21 mouse cellular contexts compared by ENCODE assay signal in genomic region chr11:119824072-119824649, GRCm38 (mm10).
DNase-seq lines count a peak whose midpoint lies in the region; ATAC-seq and TF ChIP-seq lines count a peak whose summit lies in the region.
"Had no signal": no experiment of that assay in that cellular context is flagged by ENCODE, and none has a peak within 500 bp of the region (broad histone marks: within the 10 kb centered on the region; RNA-seq: fewer than 3 reads in every experiment).

No protein-coding gene starts in this region.

- peak overlapping the region; percentile 51 for H3K27ac ChIP-seq in forebrain, embryonic 15.5 days (replicated peaks)
- no peak overlapping the region for H3K27ac ChIP-seq in forebrain, embryonic 12.5 days
- peak overlapping the region; percentile 63 for H3K27ac ChIP-seq in bone marrow macrophage, adult 2 months (ENCODE audit: insufficient read depth, low read depth, low read length)
- H3K27ac ChIP-seq: embryonic facial prominence, embryonic 15.5 days; heart, embryonic 10.5 days; hindbrain, embryonic 13.5 days; intestine, embryonic 15.5 days; kidney, embryonic 15.5 days; liver, embryonic 15.5 days had no signal

- no peak for TF ChIP-seq CTCF in bone marrow macrophage, adult 2 months (IDR thresholded peaks at IDR 0.05; ENCODE audit: low read depth, low read length)

- 64% methylated on average over 6 of the region's 6 CpGs for whole genome bisulfite sequencing in forebrain, embryonic 15.5 days
- 89% methylated on average over 6 of the region's 6 CpGs for WGBS in forebrain, embryonic 12.5 days

- peaks cover 2% of the 10 kb centered on the region; the same call in 1 of the 2 replicates for H3K36me3 ChIP-seq in forebrain, embryonic 15.5 days
- H3K36me3 ChIP-seq in forebrain, embryonic 12.5 days (replicated peaks): peaks cover 38% of the 10 kb centered on the region

- DNase-seq in cerebellum, adult 18-20 months: peak; percentile 87 to 91
- peak; percentile 86 for DNase-seq in cerebellum, postnatal 36 days
- no peak for DNase-seq in urinary bladder, postnatal 36 days (ENCODE audit: low spot score in 2 of 2)
- DNase-seq in ovary, postnatal 14 days (ENCODE audit: low spot score): no peak
- no peak for DNase-seq in heart, adult 18-20 months
- DNase-seq: adrenal gland, adult 8-10 months; embryo, embryonic 11 days; gastrocnemius, postnatal 25 days; heart, postnatal 10 days; thymus, postnatal 4 days had no signal

- H3K4me1 ChIP-seq in forebrain, embryonic 15.5 days: peaks cover 13% of the 10 kb centered on the region; the same call in 1 of the 2 replicates
- 0 out of 2 replicates have a peak, but pooled peaks cover under 1% of the 10 kb centered on the region for H3K4me1 ChIP-seq in forebrain, embryonic 12.5 days
- H3K4me1 ChIP-seq in bone marrow macrophage, adult 2 months (ENCODE audit: control insufficient read depth, insufficient read depth, low read length): peaks cover 34% of the 10 kb centered on the region
- H3K4me1 ChIP-seq: embryonic facial prominence, embryonic 15.5 days; heart, embryonic 10.5 days; intestine, embryonic 15.5 days; kidney, embryonic 15.5 days had no signal

- no peak overlapping the region for H3K9ac ChIP-seq in forebrain, embryonic 15.5 days (replicated peaks)
- no peak overlapping the region for H3K9ac ChIP-seq in forebrain, embryonic 12.5 days
- H3K9ac ChIP-seq: embryonic facial prominence, embryonic 15.5 days; hindbrain, embryonic 13.5 days; intestine, embryonic 15.5 days; kidney, embryonic 15.5 days; liver, embryonic 15.5 days had no signal

- TF ChIP-seq POLR2A in bone marrow macrophage, adult 2 months (IDR thresholded peaks at IDR 0.05; ENCODE audit: borderline replicate concordance, low read depth, low read length): no peak

- no peak overlapping the region for H3K4me3 ChIP-seq in forebrain, embryonic 15.5 days
- no peak overlapping the region for H3K4me3 ChIP-seq in forebrain, embryonic 12.5 days (replicated peaks)
- H3K4me3 ChIP-seq in bone marrow macrophage, adult 2 months (ENCODE audit: insufficient read depth, low read length): no peak overlapping the region
- H3K4me3 ChIP-seq: embryonic facial prominence, embryonic 15.5 days; heart, embryonic 10.5 days; hindbrain, embryonic 13.5 days; intestine, embryonic 15.5 days; kidney, embryonic 15.5 days; liver, embryonic 15.5 days had no signal

- no peaks in the 10 kb centered on the region for H3K27me3 ChIP-seq in forebrain, embryonic 15.5 days
- H3K27me3 ChIP-seq in forebrain, embryonic 12.5 days: no peaks in the 10 kb centered on the region
- H3K27me3 ChIP-seq: CH12.LX; embryonic facial prominence, embryonic 15.5 days; hindbrain, embryonic 13.5 days; intestine, embryonic 15.5 days; kidney, embryonic 15.5 days; liver, embryonic 15.5 days had no signal

- peak; percentile 75; the same call in 1 of the 2 replicates for ATAC-seq in forebrain, embryonic 15.5 days (replicated peaks)
- no peak for ATAC-seq in forebrain, embryonic 12.5 days (ENCODE audit: low FRiP score)
- ATAC-seq: intestine, embryonic 15.5 days; lung, postnatal 0 days had no signal

- no peaks in the 10 kb centered on the region for H3K9me3 ChIP-seq in forebrain, embryonic 15.5 days
- no peaks in the 10 kb centered on the region for H3K9me3 ChIP-seq in forebrain, embryonic 12.5 days
- H3K9me3 ChIP-seq: embryonic facial prominence, embryonic 15.5 days; heart, embryonic 10.5 days; hindbrain, embryonic 13.5 days; intestine, embryonic 15.5 days; kidney, embryonic 15.5 days; liver, embryonic 15.5 days had no signal

- no peak overlapping the region for H3K4me2 ChIP-seq in forebrain, embryonic 15.5 days (replicated peaks)
- H3K4me2 ChIP-seq in forebrain, embryonic 12.5 days: no peak overlapping the region
- H3K4me2 ChIP-seq: embryonic facial prominence, embryonic 15.5 days; hindbrain, embryonic 13.5 days; intestine, embryonic 15.5 days; kidney, embryonic 15.5 days; liver, embryonic 15.5 days had no signal

Comparison
In these comparisons a context has a peak if more than half of its experiments do, and no peak if none do; other contexts are left out.
1. DNase-seq: peak in cerebellum, adult 18-20 months (2 of 2) and cerebellum, postnatal 36 days (2 of 2); none in urinary bladder, postnatal 36 days (0 of 2), ovary, postnatal 14 days (single experiment) and heart, adult 18-20 months (0 of 2).